ENCODE assay signal across 22 mouse cellular contexts in genomic region chr16:90946977-90947376, GRCm38 (mm10).
"Had no signal": no experiment of that assay in that cellular context is flagged by ENCODE, and none has a peak within 500 bp of the region (broad histone marks: within the 10 kb centered on the region; RNA-seq: fewer than 3 reads in every experiment).

No protein-coding gene starts in this region.

- H3K27me3 ChIP-seq: limb, embryonic 13.5 days; liver, embryonic 12.5 days; liver, embryonic 15.5 days; lung, embryonic 15.5 days; megakaryocyte, embryonic 14.5 days; neural tube, embryonic 15.5 days; stomach, embryonic 15.5 days had no signal

- ATAC-seq: intestine, postnatal 0 days; liver, embryonic 12.5 days had no signal

- H3K4me3 ChIP-seq: limb, embryonic 10.5 days; limb, embryonic 13.5 days; liver, embryonic 12.5 days; liver, embryonic 15.5 days; lung, embryonic 15.5 days; megakaryocyte, embryonic 14.5 days; midbrain, embryonic 10.5 days; myocyte; neural tube, embryonic 15.5 days; stomach, embryonic 15.5 days had no signal

- DNase-seq: kidney, adult 2 months; kidney, postnatal 14 days; kidney, postnatal 4 days; layer of hippocampus, adult 9-11 months; liver; lung, postnatal 10 days; midbrain, embryonic 14.5 days; retina, postnatal 1 day; right cerebral cortex, postnatal 25 days; spleen, adult 18-20 months; thymus, postnatal 25 days had no signal

- H3K4me1 ChIP-seq: limb, embryonic 10.5 days; limb, embryonic 13.5 days; liver, embryonic 15.5 days; midbrain, embryonic 10.5 days; neural tube, embryonic 15.5 days; stomach, embryonic 15.5 days had no signal

- H3K9ac ChIP-seq: limb, embryonic 13.5 days; liver, embryonic 12.5 days; liver, embryonic 15.5 days; lung, embryonic 15.5 days; neural tube, embryonic 15.5 days; stomach, embryonic 15.5 days had no signal

- H3K4me2 ChIP-seq: limb, embryonic 13.5 days; liver, embryonic 12.5 days; liver, embryonic 15.5 days; lung, embryonic 15.5 days; neural tube, embryonic 15.5 days; stomach, embryonic 15.5 days had no signal

- H3K27ac ChIP-seq: limb, embryonic 10.5 days; limb, embryonic 13.5 days; liver, embryonic 12.5 days; liver, embryonic 15.5 days; lung, embryonic 15.5 days; midbrain, embryonic 10.5 days; neural tube, embryonic 15.5 days; stomach, embryonic 15.5 days had no signal

- H3K9me3 ChIP-seq: limb, embryonic 10.5 days; limb, embryonic 13.5 days; liver, embryonic 12.5 days; liver, embryonic 15.5 days; lung, embryonic 15.5 days; megakaryocyte, embryonic 14.5 days; midbrain, embryonic 10.5 days; neural tube, embryonic 15.5 days; stomach, embryonic 15.5 days had no signal
